Mouse (Mus musculus) adrenal gland, postnatal 25 days (tissue): Measurements from ENCODE around the gene Tmem160. TPM values are rescaled to one million over a fixed set of nuclear protein-coding genes. Genes with fewer than 3 reads are reported as not detected.
A peak's percentile ranks its signal among the peaks of the same experiment; 100 is the strongest.

Experiments used
- DNase-seq: peaks from one replicate; pipeline ENCODE4 v3.0.0; 2021; ENCODE audit warnings: mixed read lengths
- total RNA-seq: library from RNA; stranded (reverse); gene quantifications from 2 replicates; pipeline ENCODE4 v1.2.3, GENCODE M21; 2021

The Tmem160 gene
- total RNA-seq, 1 experiment from 2014 or later: 70.3 TPM

- DNase-seq: no peak
Measured at GRCm38 (mm10) chr7:16441241-16441640, 11.3 kb upstream of the Tmem160 start.

- DNase-seq: peak; percentile 35
Measured at GRCm38 (mm10) chr7:16451656-16452055, 923 bp upstream of the Tmem160 start.

GRCm38 (mm10) chr7:16453118-16453711, 636 bp downstream of the Tmem160 start:
- DNase-seq: peak; percentile 50

GRCm38 (mm10) chr7:16455016-16455415, 2.4 kb downstream of the Tmem160 start:
- no peak for DNase-seq

GRCm38 (mm10) chr7:16456289-16456688, 3.7 kb downstream of the Tmem160 start:
- DNase-seq: no peak

- DNase-seq: no peak
Measured at GRCm38 (mm10) chr7:16460566-16460965, 8.0 kb downstream of the Tmem160 start.

GRCm38 (mm10) chr7:16461151-16461550, 8.6 kb downstream of the Tmem160 start:
- no peak for DNase-seq

- DNase-seq: no peak
Measured at GRCm38 (mm10) chr7:16461705-16462104, 9.1 kb downstream of the Tmem160 start.

GRCm38 (mm10) chr7:16463214-16463613, 10.6 kb downstream of the Tmem160 start:
- DNase-seq: peak; percentile 78

- peak; percentile 69 for DNase-seq
Measured at GRCm38 (mm10) chr7:16465160-16465559, 12.6 kb downstream of the Tmem160 start.

GRCm38 (mm10) chr7:16465568-16465967, 13.0 kb downstream of the Tmem160 start:
- no peak for DNase-seq

- no peak for DNase-seq
Measured at GRCm38 (mm10) chr7:16466565-16466964, 14.0 kb downstream of the Tmem160 start.

- DNase-seq: no peak
Measured at GRCm38 (mm10) chr7:16468115-16468514, 15.5 kb downstream of the Tmem160 start.

- no peak for DNase-seq
Measured at GRCm38 (mm10) chr7:16471549-16471948, 19.0 kb downstream of the Tmem160 start.

GRCm38 (mm10) chr7:16472116-16472709, 19.6 kb downstream of the Tmem160 start:
- no peak for DNase-seq

GRCm38 (mm10) chr7:16473847-16474246, 21.3 kb downstream of the Tmem160 start:
- DNase-seq: no peak

GRCm38 (mm10) chr7:16474445-16474844, 21.9 kb downstream of the Tmem160 start:
- DNase-seq: peak; percentile 42

- no peak for DNase-seq
Measured at GRCm38 (mm10) chr7:16475321-16475720, 22.7 kb downstream of the Tmem160 start.

GRCm38 (mm10) chr7:16475764-16476599, 23.4 kb downstream of the Tmem160 start:
- DNase-seq: no peak

- DNase-seq: peak; percentile 23
Measured at GRCm38 (mm10) chr7:16476600-16476989, 24.0 kb downstream of the Tmem160 start.

- DNase-seq: no peak
Measured at GRCm38 (mm10) chr7:16477628-16478027, 25.0 kb downstream of the Tmem160 start, which contains the start of gene Npas1. TSS of gene Npas1 (minus strand) at chr7:16477728.

- DNase-seq: no peak
Measured at GRCm38 (mm10) chr7:16488816-16489215, 36.2 kb downstream of the Tmem160 start.

GRCm38 (mm10) chr7:16489948-16490347, 37.4 kb downstream of the Tmem160 start:
- DNase-seq: peak; percentile 34
